Mouse (Mus musculus) MEL (cell line): ENCODE measurements around the gene 1500009C09Rik.

ENCODE experiments used
- CTCF ChIP-seq, 3 experiments: IDR thresholded peaks in 2 of 3; conservative IDR thresholded peaks in 1 of 3; 2 replicates each; pipeline ENCODE4 v1.5.1; 2011 to 2012; ENCODE audit warnings: low read length in 3 of 3, low read depth in 2 of 3, mild to moderate bottlenecking in 2 of 3, improper control_type of control experiment in 1 of 3, inconsistent platforms in 1 of 3, mixed read lengths in 1 of 3, moderate library complexity in 1 of 3; ENCODE audit not compliant: control insufficient read depth in 1 of 3, insufficient read depth in 1 of 3, poor library complexity in 1 of 3, severe bottlenecking in 1 of 3
- MAFK ChIP-seq: IDR thresholded peaks from 2 replicates; pipeline ENCODE4 v1.6.1; 2011; ENCODE audit warnings: low read depth, mild to moderate bottlenecking, low read length, improper control_type of control experiment, borderline replicate concordance
- TAL1 ChIP-seq: IDR thresholded peaks from 2 replicates; pipeline ENCODE4 v1.6.1; 2012; ENCODE audit warnings: mild to moderate bottlenecking, inconsistent platforms, low read length, moderate library complexity, mixed read lengths
- TCF12 ChIP-seq: IDR thresholded peaks from 2 replicates; pipeline ENCODE4 v1.6.1; 2014; ENCODE audit warnings: low read depth, mild to moderate bottlenecking, inconsistent platforms, low read length, improper control_type of control experiment, moderate library complexity
- ZC3H11A ChIP-seq: IDR thresholded peaks from 2 replicates; pipeline ENCODE4 v1.6.1; 2012; ENCODE audit warnings: low read depth, mild to moderate bottlenecking, inconsistent platforms, low read length, improper control_type of control experiment

DNA sequence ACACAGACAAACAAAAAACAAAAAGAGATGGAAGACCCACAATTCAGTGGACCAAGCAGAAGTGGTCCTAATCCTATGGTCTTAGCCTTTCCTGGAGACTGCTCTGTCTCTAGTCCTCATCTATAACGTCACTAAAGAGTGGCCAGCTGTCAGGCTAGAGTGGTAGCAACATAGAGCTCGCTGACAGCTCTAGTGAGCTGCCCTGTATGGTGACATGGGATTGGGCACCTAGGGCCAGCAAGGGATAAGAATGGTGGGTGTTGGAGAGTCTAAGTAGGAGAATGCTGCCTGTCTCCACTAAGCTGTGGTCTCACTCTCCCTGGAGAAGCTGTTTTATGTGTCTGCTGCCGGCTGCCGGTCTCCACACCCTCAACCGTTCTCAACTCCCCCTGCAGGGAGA is 40.7 kb downstream of the 1500009C09Rik start:
- TF ChIP-seq ZC3H11A = no peak
- TF ChIP-seq TCF12 = no peak
- TF ChIP-seq CTCF (IDR thresholded peaks at IDR 0.05 in 2 of 3, conservative IDR thresholded peaks at IDR 0.05 in 1 of 3; ENCODE audit: control insufficient read depth in 1 of 3, insufficient read depth in 1 of 3, low read depth in 2 of 3, low read length in 3 of 3, poor library complexity in 1 of 3, severe bottlenecking in 1 of 3) = no peak
- TF ChIP-seq TAL1 = no peak
- no peak for TF ChIP-seq MAFK
